Mouse (Mus musculus) stomach, postnatal 0 days (tissue): ENCODE data around the gene Chst2. TPM values are rescaled to one million over a fixed set of nuclear protein-coding genes. Genes with fewer than 3 reads are reported as not detected.

ENCODE experiments used
- ATAC-seq: fragments of 200-750 bp; cut with Nextera tagmentation; 2 replicates; pipeline ENCODE4 v1.8.0; 2017; ENCODE audit not compliant: low FRiP score, low TSS enrichment
- DNase-seq: peaks from one replicate; pipeline ENCODE4 v3.0.0-alpha.2; 2016; ENCODE audit warnings: low spot score
- H3K27ac ChIP-seq: fragments of 300-500 bp; sonication (generic); replicated peaks from 2 replicates; pipeline ENCODE4 v1.5.1; 2014; ENCODE audit warnings: mild to moderate bottlenecking, control low read depth
- H3K27me3 ChIP-seq: fragments of 300-500 bp; sonication (generic); 2 replicates; pipeline ENCODE4 v1.6.1; 2014; ENCODE audit warnings: low read length; ENCODE audit not compliant: control insufficient read depth, insufficient read depth
- H3K36me3 ChIP-seq: fragments of 300-500 bp; sonication (generic); 2 replicates; pipeline ENCODE4 v1.6.1; 2014; ENCODE audit warnings: low read length, mixed read lengths; ENCODE audit not compliant: control insufficient read depth, insufficient read depth
- H3K4me1 ChIP-seq: fragments of 300-500 bp; sonication (generic); replicated peaks from 2 replicates; pipeline ENCODE4 v1.6.1; 2014; ENCODE audit warnings: antibody characterized with exemption; ENCODE audit not compliant: control insufficient read depth, insufficient read depth
- H3K4me2 ChIP-seq: fragments of 300-500 bp; sonication (generic); replicated peaks from 2 replicates; pipeline ENCODE4 v1.6.1; 2014; ENCODE audit warnings: low read depth, mild to moderate bottlenecking, control low read depth, moderate library complexity
- H3K4me3 ChIP-seq: fragments of 300-500 bp; sonication (generic); 2 replicates; pipeline ENCODE4 v1.5.1; 2014; ENCODE audit warnings: low read depth, low read length, control low read depth
- H3K9ac ChIP-seq: fragments of 300-500 bp; sonication (generic); 2 replicates; pipeline ENCODE4 v1.6.1; 2014; ENCODE audit warnings: mild to moderate bottlenecking, low read length, control low read depth, mixed read lengths
- H3K9me3 ChIP-seq: fragments of 300-500 bp; sonication (generic); 2 replicates; pipeline ENCODE4 v1.6.1; 2016; ENCODE audit warnings: low read length; ENCODE audit not compliant: control insufficient read depth
- CTCF ChIP-seq: IDR thresholded peaks from 2 replicates; pipeline ENCODE4 v1.5.1; 2016; ENCODE audit warnings: antibody characterized with exemption, low read depth, mild to moderate bottlenecking, moderate library complexity
- EP300 ChIP-seq: optimal IDR thresholded peaks from 2 replicates; pipeline ENCODE3; 2016; ENCODE audit warnings: antibody characterized with exemption
- WGBS: fragments of 180-500 bp; shearing (Covaris S2); extraction: QIAGEN DNeasy Blood & Tissue Kit; methylation state at CpG from one replicate; pipeline ENCODE4 v1.1.7; 2014; 5-methylcytosine and 5-hydroxymethylcytosine counted together
- polyA plus RNA-seq: library from polyadenylated mRNA; unstranded; fragments of >200 nt; fragmentation: Nextera tagmentation; extraction: Ambion mirVana; gene quantifications from 2 replicates; pipeline ENCODE4 v1.2.1, GENCODE M21; 2015

Gene Chst2
- polyA plus RNA-seq, 1 experiment from 2014 or later = 0.75 TPM

DNA sequence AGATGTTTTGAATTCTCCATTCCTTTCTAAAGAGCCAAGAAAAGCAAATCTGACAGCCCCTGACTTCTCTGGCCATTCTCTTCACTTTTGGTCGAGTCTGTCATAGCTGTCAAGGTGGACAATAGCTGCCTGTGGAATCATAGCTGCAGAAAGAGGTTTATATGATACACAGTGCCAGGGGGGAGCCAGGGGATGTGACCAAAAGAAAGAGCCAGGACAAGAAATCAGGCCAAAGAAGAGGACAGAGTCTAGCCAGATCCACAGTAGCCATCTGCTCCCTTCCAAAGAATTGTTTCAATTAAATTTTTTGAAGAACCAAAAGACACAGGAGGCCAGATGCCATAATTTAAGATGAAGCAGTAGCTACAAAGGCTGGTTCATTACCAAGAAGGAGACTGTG is 30.6 kb downstream of the Chst2 start:
- H3K4me2 ChIP-seq = no peak overlapping the region
- H3K36me3 ChIP-seq = no peaks in the 10 kb centered on the region
- TF ChIP-seq CTCF (no peak), EP300 (no peak)
- ATAC-seq (no peak), DNase-seq (no peak)
- no peaks in the 10 kb centered on the region for H3K9me3 ChIP-seq
- H3K9ac ChIP-seq = no peak overlapping the region
- H3K27me3 ChIP-seq = no peaks in the 10 kb centered on the region
- no peak overlapping the region for H3K27ac ChIP-seq
- no peaks in the 10 kb centered on the region for H3K4me1 ChIP-seq
- 53% methylated on average over 1 of the region's 1 CpGs for WGBS
- no peak overlapping the region for H3K4me3 ChIP-seq

DNA sequence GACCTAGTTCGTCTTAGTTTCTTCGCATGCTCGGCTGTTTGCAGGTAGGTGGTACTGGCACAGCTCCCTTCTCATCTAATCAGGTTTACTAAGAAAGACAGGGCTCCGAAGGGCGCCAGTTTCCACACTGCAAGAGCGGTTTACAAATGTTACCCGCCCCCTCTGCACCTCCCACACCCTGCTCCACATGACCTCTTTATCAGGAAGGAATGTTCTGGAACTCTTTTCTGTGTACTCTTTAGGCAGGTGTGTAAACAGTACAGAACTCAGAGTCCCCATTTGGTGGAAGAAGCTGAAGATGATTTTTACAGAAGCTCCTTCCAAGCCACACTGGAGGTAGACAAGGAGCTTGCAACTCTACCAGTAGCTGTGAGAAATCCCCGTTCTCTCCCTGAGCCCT is 31.2 kb downstream of the Chst2 start:
- Histone ChIP-seq H3K4me1 (no peaks in the 10 kb centered on the region), H3K36me3 (no peaks in the 10 kb centered on the region), H3K9me3 (no peaks in the 10 kb centered on the region), H3K4me2 (no peak overlapping the region), H3K4me3 (no peak overlapping the region), H3K27ac (no peak overlapping the region), H3K9ac (no peak overlapping the region), H3K27me3 (no peaks in the 10 kb centered on the region)
- TF ChIP-seq CTCF (no peak), EP300 (no peak)
- WGBS = 57% methylated on average over 8 of the region's 8 CpGs
- ATAC-seq (peak; percentile 96), DNase-seq (peak; percentile 68)

GRCm38 (mm10) chr9:95373741-95374140 is 32.8 kb downstream of the Chst2 start:
- Histone ChIP-seq H3K27me3 (no peaks in the 10 kb centered on the region), H3K4me3 (no peak overlapping the region), H3K9me3 (no peaks in the 10 kb centered on the region), H3K36me3 (no peaks in the 10 kb centered on the region), H3K9ac (no peak overlapping the region), H3K4me2 (no peak overlapping the region), H3K27ac (no peak overlapping the region), H3K4me1 (no peaks in the 10 kb centered on the region)
- WGBS = 79% methylated on average over 1 of the region's 1 CpGs
- DNase-seq (no peak), ATAC-seq (no peak)
- TF ChIP-seq EP300 (no peak), CTCF (no peak)

DNA sequence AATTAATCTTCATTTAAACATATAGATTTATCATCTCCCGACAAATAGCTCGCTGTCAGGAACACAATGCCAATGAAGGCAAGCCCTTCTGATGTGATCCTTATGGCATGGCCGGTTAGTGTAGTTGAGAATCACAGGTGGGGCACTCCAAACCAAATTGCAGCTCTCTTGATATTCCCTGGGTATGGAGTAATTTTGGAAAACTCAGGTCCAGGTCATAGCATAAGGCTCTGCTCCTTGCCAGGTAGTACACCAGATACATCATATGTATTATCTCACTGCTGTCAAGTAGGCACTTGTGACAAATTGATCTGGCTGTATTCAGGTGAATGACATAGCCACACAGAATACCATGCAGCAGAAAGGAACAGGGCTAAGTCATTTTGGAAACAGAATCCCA is 40.6 kb downstream of the Chst2 start:
- DNase-seq (no peak), ATAC-seq (no peak)
- 78% methylated on average over 3 of the region's 3 CpGs for WGBS
- no peak overlapping the region for H3K4me3 ChIP-seq
- H3K27me3 ChIP-seq = no peaks in the 10 kb centered on the region
- H3K9ac ChIP-seq = no peak overlapping the region
- no peak overlapping the region for H3K27ac ChIP-seq
- no peaks in the 10 kb centered on the region for H3K9me3 ChIP-seq
- no peaks in the 10 kb centered on the region for H3K36me3 ChIP-seq
- TF ChIP-seq EP300 (no peak), CTCF (no peak)
- H3K4me1 ChIP-seq = no peaks in the 10 kb centered on the region
- no peak overlapping the region for H3K4me2 ChIP-seq

GRCm38 (mm10) chr9:95353829-95354391 is 52.6 kb downstream of the Chst2 start:
- Histone ChIP-seq H3K9ac (no peak overlapping the region), H3K27ac (no peak overlapping the region), H3K36me3 (no peaks in the 10 kb centered on the region), H3K9me3 (no peaks in the 10 kb centered on the region), H3K4me1 (no peaks in the 10 kb centered on the region), H3K4me2 (no peak overlapping the region), H3K4me3 (no peak overlapping the region), H3K27me3 (no peaks in the 10 kb centered on the region)
- TF ChIP-seq CTCF = no peak
- TF ChIP-seq EP300 = no peak
- DNase-seq (no peak), ATAC-seq (no peak)
- WGBS = 78% methylated on average over 5 of the region's 5 CpGs

DNA sequence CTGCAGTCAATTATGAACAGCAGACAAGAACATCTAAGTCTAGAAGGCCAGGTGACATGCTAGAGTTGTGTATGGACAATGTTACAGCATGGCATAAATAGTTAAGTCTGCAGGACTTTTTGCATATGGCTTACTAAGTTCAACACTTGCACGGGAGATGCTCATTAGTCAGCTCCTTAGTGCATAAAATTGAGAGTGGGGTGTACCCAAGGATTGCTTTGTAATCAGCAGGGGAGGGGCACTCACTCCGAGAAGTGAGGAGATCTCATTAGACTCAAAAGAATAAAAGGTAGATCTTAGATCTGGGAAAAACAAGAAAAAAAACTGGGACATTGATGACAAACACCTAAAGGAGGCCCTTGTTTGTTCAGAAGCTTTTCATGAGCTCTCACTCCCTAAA is 54.6 kb downstream of the Chst2 start:
- no peak overlapping the region for H3K9ac ChIP-seq
- ATAC-seq (no peak), DNase-seq (no peak)
- WGBS = 68% methylated on average over 2 of the region's 2 CpGs
- H3K9me3 ChIP-seq = no peaks in the 10 kb centered on the region
- H3K27me3 ChIP-seq = no peaks in the 10 kb centered on the region
- TF ChIP-seq CTCF = no peak
- no peak for TF ChIP-seq EP300
- no peaks in the 10 kb centered on the region for H3K36me3 ChIP-seq
- H3K4me1 ChIP-seq = no peaks in the 10 kb centered on the region
- no peak overlapping the region for H3K4me2 ChIP-seq
- H3K27ac ChIP-seq = no peak overlapping the region
- no peak overlapping the region for H3K4me3 ChIP-seq
